Mouse (Mus musculus): Measurements from ENCODE around the gene Ficd. TPM values are rescaled to one million over a fixed set of nuclear protein-coding genes. Genes with fewer than 3 reads are reported as not detected.
"Not testable (repeated sequence)": the region's sequence is repeated elsewhere in the genome, so short reads cannot be mapped to it uniquely, and the experiment has no call there.

Gene Ficd
- polyA plus RNA-seq, 1 experiment from 2014 or later, result 5.5 TPM

- no peaks in the 10 kb centered on the region for H3K27me3 ChIP-seq (ENCODE audit: control insufficient read depth, insufficient read depth, low read length)
- H3K9me3 ChIP-seq (ENCODE audit: control insufficient read depth, low read length), result no peaks in the 10 kb centered on the region
- peaks cover 5% of the 10 kb centered on the region; the same call in 1 of the 2 replicates for H3K4me1 ChIP-seq (replicated peaks; ENCODE audit: control insufficient read depth, insufficient read depth)
- WGBS, result 1% methylated on average over 7 of the region's 7 CpGs
- TF ChIP-seq EP300 (optimal IDR thresholded peaks at IDR 0.05), result no peak
- peak; percentile 98 for TF ChIP-seq CTCF (IDR thresholded peaks at IDR 0.05; ENCODE audit: low read depth)
- peak overlapping the region; percentile 64 for H3K9ac ChIP-seq (ENCODE audit: low read length)
- H3K4me2 ChIP-seq (replicated peaks; ENCODE audit: low read depth), result peak overlapping the region; percentile 93
- H3K36me3 ChIP-seq (ENCODE audit: control insufficient read depth, insufficient read depth, low read length), result peaks cover 15% of the 10 kb centered on the region; the same call in 1 of the 2 replicates
- H3K27ac ChIP-seq (replicated peaks), result peak overlapping the region; percentile 65
- DNase-seq (ENCODE audit: low spot score) (peak; percentile 89), ATAC-seq (ENCODE audit: low FRiP score, low TSS enrichment) (peak; percentile 33; the same call in 1 of the 2 replicates)
- peak overlapping the region; percentile 99 for H3K4me3 ChIP-seq (ENCODE audit: low read depth, low read length)
Observed at GRCm38 (mm10) chr5:113773664-113774063, 38.1 kb downstream of the Ficd start.

GRCm38 (mm10) chr5:113775585-113775984 is 40.0 kb downstream of the Ficd start:
- H3K4me2 ChIP-seq (replicated peaks; ENCODE audit: low read depth), result no peak overlapping the region
- H3K4me3 ChIP-seq (ENCODE audit: low read depth, low read length), result no peak overlapping the region
- no peak overlapping the region for H3K27ac ChIP-seq (replicated peaks)
- H3K36me3 ChIP-seq (ENCODE audit: control insufficient read depth, insufficient read depth, low read length), result peaks cover 15% of the 10 kb centered on the region; the same call in 1 of the 2 replicates
- 92% methylated on average over 10 of the region's 10 CpGs for WGBS
- H3K9me3 ChIP-seq (ENCODE audit: control insufficient read depth, low read length), result no peaks in the 10 kb centered on the region
- ATAC-seq (ENCODE audit: low FRiP score, low TSS enrichment) (no peak), DNase-seq (ENCODE audit: low spot score) (no peak)
- no peaks in the 10 kb centered on the region for H3K27me3 ChIP-seq (ENCODE audit: control insufficient read depth, insufficient read depth, low read length)
- TF ChIP-seq EP300 (optimal IDR thresholded peaks at IDR 0.05) (no peak), CTCF (IDR thresholded peaks at IDR 0.05; ENCODE audit: low read depth) (no peak)
- H3K4me1 ChIP-seq (replicated peaks; ENCODE audit: control insufficient read depth, insufficient read depth), result no peaks in the 10 kb centered on the region; the same call in 1 of the 2 replicates
- H3K9ac ChIP-seq (ENCODE audit: low read length), result no peak overlapping the region

GRCm38 (mm10) chr5:113776128-113776895 is 40.7 kb downstream of the Ficd start:
- TF ChIP-seq EP300 (optimal IDR thresholded peaks at IDR 0.05), result no peak
- TF ChIP-seq CTCF (IDR thresholded peaks at IDR 0.05; ENCODE audit: low read depth), result no peak
- Histone ChIP-seq H3K36me3 (ENCODE audit: control insufficient read depth, insufficient read depth, low read length) (peaks cover 15% of the 10 kb centered on the region; the same call in 1 of the 2 replicates), H3K4me3 (ENCODE audit: low read depth, low read length) (no peak overlapping the region), H3K4me1 (replicated peaks; ENCODE audit: control insufficient read depth, insufficient read depth) (no peaks in the 10 kb centered on the region), H3K27ac (replicated peaks) (no peak overlapping the region), H3K9me3 (ENCODE audit: control insufficient read depth, low read length) (no peaks in the 10 kb centered on the region), H3K9ac (ENCODE audit: low read length) (no peak overlapping the region), H3K4me2 (replicated peaks; ENCODE audit: low read depth) (no peak overlapping the region), H3K27me3 (ENCODE audit: control insufficient read depth, insufficient read depth, low read length) (no peaks in the 10 kb centered on the region)
- WGBS, result 88% methylated on average over 15 of the region's 15 CpGs
- ATAC-seq (ENCODE audit: low FRiP score, low TSS enrichment), result no peak
- DNase-seq (ENCODE audit: low spot score), result no peak

- TF ChIP-seq CTCF (IDR thresholded peaks at IDR 0.05; ENCODE audit: low read depth) (no peak), EP300 (optimal IDR thresholded peaks at IDR 0.05) (no peak)
- 81% methylated on average over 8 of the region's 8 CpGs for WGBS
- H3K4me2 ChIP-seq (replicated peaks; ENCODE audit: low read depth), result no peak overlapping the region
- no peak for DNase-seq (ENCODE audit: low spot score)
- H3K4me3 ChIP-seq (ENCODE audit: low read depth, low read length), result no peak overlapping the region
- H3K9me3 ChIP-seq (ENCODE audit: control insufficient read depth, low read length), result no peaks in the 10 kb centered on the region
- peaks cover 15% of the 10 kb centered on the region; the same call in 1 of the 2 replicates for H3K36me3 ChIP-seq (ENCODE audit: control insufficient read depth, insufficient read depth, low read length)
- H3K27ac ChIP-seq (replicated peaks), result no peak overlapping the region
- no peak overlapping the region for H3K9ac ChIP-seq (ENCODE audit: low read length)
- no peaks in the 10 kb centered on the region for H3K4me1 ChIP-seq (replicated peaks; ENCODE audit: control insufficient read depth, insufficient read depth)
- ATAC-seq (ENCODE audit: low FRiP score, low TSS enrichment), result no peak
- H3K27me3 ChIP-seq (ENCODE audit: control insufficient read depth, insufficient read depth, low read length), result no peaks in the 10 kb centered on the region
Observed at GRCm38 (mm10) chr5:113776896-113777226, 41.3 kb downstream of the Ficd start.

- not testable (repeated sequence) for H3K4me2 ChIP-seq (replicated peaks; ENCODE audit: low read depth); H3K27ac ChIP-seq (replicated peaks); H3K9me3 ChIP-seq (ENCODE audit: control insufficient read depth, low read length); H3K4me1 ChIP-seq (replicated peaks; ENCODE audit: control insufficient read depth, insufficient read depth); H3K4me3 ChIP-seq (ENCODE audit: low read depth, low read length); ATAC-seq (ENCODE audit: low FRiP score, low TSS enrichment); DNase-seq (ENCODE audit: low spot score); H3K27me3 ChIP-seq (ENCODE audit: control insufficient read depth, insufficient read depth, low read length); H3K9ac ChIP-seq (ENCODE audit: low read length)
- peaks cover 15% of the 10 kb centered on the region; the same call in 1 of the 2 replicates for H3K36me3 ChIP-seq (ENCODE audit: control insufficient read depth, insufficient read depth, low read length)
- 83% methylated on average over 8 of the region's 8 CpGs for WGBS
Observed at GRCm38 (mm10) chr5:113777728-113778127, 42.1 kb downstream of the Ficd start.

- no peak overlapping the region for H3K9ac ChIP-seq (ENCODE audit: low read length)
- no peak overlapping the region for H3K4me3 ChIP-seq (ENCODE audit: low read depth, low read length)
- H3K4me1 ChIP-seq (replicated peaks; ENCODE audit: control insufficient read depth, insufficient read depth), result 0 out of 2 replicates have a peak, but pooled peaks cover 5% of the 10 kb centered on the region
- H3K27me3 ChIP-seq (ENCODE audit: control insufficient read depth, insufficient read depth, low read length), result no peaks in the 10 kb centered on the region
- WGBS, result 83% methylated on average over 5 of the region's 5 CpGs
- no peak for ATAC-seq (ENCODE audit: low FRiP score, low TSS enrichment)
- H3K36me3 ChIP-seq (ENCODE audit: control insufficient read depth, insufficient read depth, low read length), result peaks cover 15% of the 10 kb centered on the region; the same call in 1 of the 2 replicates
- H3K4me2 ChIP-seq (replicated peaks; ENCODE audit: low read depth), result no peak overlapping the region
- no peak overlapping the region for H3K27ac ChIP-seq (replicated peaks)
- no peak for DNase-seq (ENCODE audit: low spot score)
- no peak for TF ChIP-seq CTCF (IDR thresholded peaks at IDR 0.05; ENCODE audit: low read depth)
- H3K9me3 ChIP-seq (ENCODE audit: control insufficient read depth, low read length), result no peaks in the 10 kb centered on the region
Observed at GRCm38 (mm10) chr5:113779569-113779968, 44.0 kb downstream of the Ficd start.
